Mouse (Mus musculus) hindbrain, embryonic 11.5 days (tissue): Measurements from ENCODE around the gene Tomm34. TPM values are rescaled to one million over a fixed set of nuclear protein-coding genes. Genes with fewer than 3 reads are reported as not detected.
A peak's percentile ranks its signal among the peaks of the same experiment; 100 is the strongest.

Experiments
- ATAC-seq: fragments of 200-750 bp; cut with Nextera tagmentation; 2 replicates; pipeline ENCODE4 v1.8.0; 2017; ENCODE audit warnings: mild to moderate bottlenecking, moderate TSS enrichment, moderate library complexity; ENCODE audit not compliant: low FRiP score
- DNase-seq: peaks from one replicate; pipeline ENCODE4 v3.0.0-alpha.2; 2015; ENCODE audit warnings: low spot score
- H3K27ac ChIP-seq: fragments of 300-500 bp; sonication (generic); 2 replicates; pipeline ENCODE4 v1.5.1; 2014; ENCODE audit warnings: mild to moderate bottlenecking, low read depth, low read length
- H3K27me3 ChIP-seq: fragments of 300-500 bp; sonication (generic); 2 replicates; pipeline ENCODE4 v1.6.1; 2014; ENCODE audit warnings: mild to moderate bottlenecking, low read length, moderate library complexity, mixed read lengths; ENCODE audit not compliant: control insufficient read depth, insufficient read depth
- H3K36me3 ChIP-seq: fragments of 300-500 bp; sonication (generic); 2 replicates; pipeline ENCODE4 v1.6.1; 2014; ENCODE audit warnings: mild to moderate bottlenecking, low read length, moderate library complexity, mixed read lengths; ENCODE audit not compliant: control insufficient read depth, insufficient read depth
- H3K4me1 ChIP-seq: fragments of 300-500 bp; sonication (generic); replicated peaks from 2 replicates; pipeline ENCODE4 v1.6.1; 2014; ENCODE audit warnings: low read length, mixed read lengths; ENCODE audit not compliant: control insufficient read depth, insufficient read depth
- H3K4me2 ChIP-seq: fragments of 300-500 bp; sonication (generic); replicated peaks from 2 replicates; pipeline ENCODE4 v1.6.1; 2014; ENCODE audit warnings: mild to moderate bottlenecking, low read depth, low read length
- H3K4me3 ChIP-seq: fragments of 300-500 bp; sonication (generic); 2 replicates; pipeline ENCODE4 v1.5.1; 2014; ENCODE audit warnings: low read depth, low read length
- H3K9ac ChIP-seq: fragments of 300-500 bp; sonication (generic); 2 replicates; pipeline ENCODE4 v1.6.1; 2014; ENCODE audit warnings: low read depth, low read length
- H3K9me3 ChIP-seq: fragments of 300-500 bp; sonication (generic); 2 replicates; pipeline ENCODE4 v1.6.1; 2016; ENCODE audit warnings: low read length; ENCODE audit not compliant: control insufficient read depth
- WGBS: fragments of 180-500 bp; shearing (Covaris S2); extraction: QIAGEN DNeasy Blood & Tissue Kit; methylation state at CpG from one replicate; pipeline ENCODE4 v1.1.7; 2014; 5-methylcytosine and 5-hydroxymethylcytosine counted together
- polyA plus RNA-seq: library from polyadenylated mRNA; unstranded; fragments of >200 nt; fragmentation: Nextera tagmentation; extraction: Ambion mirVana; gene quantifications from 2 replicates; pipeline ENCODE4 v1.2.1, GENCODE M21; 2014

Gene Tomm34
- polyA plus RNA-seq, 1 experiment from 2014 or later: 54.6 TPM

- Histone ChIP-seq H3K27me3 (no peaks in the 10 kb centered on the region), H3K4me1 (no peaks in the 10 kb centered on the region), H3K9ac (no peak overlapping the region), H3K36me3 (no peaks in the 10 kb centered on the region), H3K4me2 (no peak overlapping the region), H3K9me3 (no peaks in the 10 kb centered on the region), H3K27ac (no peak overlapping the region), H3K4me3 (no peak overlapping the region)
- ATAC-seq (no peak), DNase-seq (no peak)
- WGBS: 90% methylated on average over 2 of the region's 2 CpGs
Observed at GRCm38 (mm10) chr2:164041523-164041922, 29.4 kb downstream of the Tomm34 start.

- no peaks in the 10 kb centered on the region for H3K9me3 ChIP-seq
- H3K27ac ChIP-seq: no peak overlapping the region
- DNase-seq: no peak
- H3K4me2 ChIP-seq: no peak overlapping the region
- no peaks in the 10 kb centered on the region for H3K27me3 ChIP-seq
- H3K9ac ChIP-seq: no peak overlapping the region
- no peak for ATAC-seq
- H3K4me1 ChIP-seq: no peaks in the 10 kb centered on the region
- H3K36me3 ChIP-seq: no peaks in the 10 kb centered on the region
- H3K4me3 ChIP-seq: no peak overlapping the region
- WGBS: 89% methylated on average over 6 of the region's 6 CpGs
Observed at GRCm38 (mm10) chr2:164040949-164041348, 30.0 kb downstream of the Tomm34 start.

- H3K4me1 ChIP-seq: no peaks in the 10 kb centered on the region
- no peaks in the 10 kb centered on the region for H3K27me3 ChIP-seq
- no peak overlapping the region for H3K9ac ChIP-seq
- DNase-seq (no peak), ATAC-seq (0 out of 2 replicates have a peak, but pooled peaks have one; percentile 33)
- no peaks in the 10 kb centered on the region for H3K9me3 ChIP-seq
- H3K4me2 ChIP-seq: no peak overlapping the region
- H3K36me3 ChIP-seq: no peaks in the 10 kb centered on the region
- H3K27ac ChIP-seq: no peak overlapping the region
- no peak overlapping the region for H3K4me3 ChIP-seq
- WGBS: 100% methylated on average over 1 of the region's 1 CpGs
Observed at GRCm38 (mm10) chr2:164038407-164039028, 32.5 kb downstream of the Tomm34 start.

GRCm38 (mm10) chr2:164036520-164037019 is 34.4 kb downstream of the Tomm34 start:
- no peak overlapping the region for H3K9ac ChIP-seq
- H3K4me2 ChIP-seq: no peak overlapping the region
- H3K4me3 ChIP-seq: no peak overlapping the region
- ATAC-seq: no peak
- H3K27me3 ChIP-seq: no peaks in the 10 kb centered on the region
- no peak overlapping the region for H3K27ac ChIP-seq
- H3K36me3 ChIP-seq: no peaks in the 10 kb centered on the region
- H3K9me3 ChIP-seq: no peaks in the 10 kb centered on the region
- WGBS: 61% methylated on average over 10 of the region's 10 CpGs
- H3K4me1 ChIP-seq: no peaks in the 10 kb centered on the region
- no peak for DNase-seq

- Histone ChIP-seq H3K27ac (no peak overlapping the region), H3K36me3 (no peaks in the 10 kb centered on the region), H3K9ac (no peak overlapping the region), H3K4me3 (no peak overlapping the region), H3K27me3 (no peaks in the 10 kb centered on the region), H3K4me1 (no peaks in the 10 kb centered on the region), H3K9me3 (no peaks in the 10 kb centered on the region), H3K4me2 (no peak overlapping the region)
- 94% methylated on average over 3 of the region's 3 CpGs for WGBS
- no peak for ATAC-seq
- DNase-seq: no peak
Observed at GRCm38 (mm10) chr2:164032973-164033372, 38.0 kb downstream of the Tomm34 start.

GRCm38 (mm10) chr2:164031147-164031546 is 39.8 kb downstream of the Tomm34 start:
- ATAC-seq (no peak), DNase-seq (no peak)
- Histone ChIP-seq H3K9me3 (no peaks in the 10 kb centered on the region), H3K4me3 (no peak overlapping the region), H3K27ac (no peak overlapping the region), H3K9ac (no peak overlapping the region), H3K27me3 (no peaks in the 10 kb centered on the region), H3K4me1 (no peaks in the 10 kb centered on the region), H3K36me3 (no peaks in the 10 kb centered on the region), H3K4me2 (no peak overlapping the region)
- WGBS: 87% methylated on average over 10 of the region's 10 CpGs

GRCm38 (mm10) chr2:164025150-164025549 is 45.8 kb downstream of the Tomm34 start, which contains the start of gene Pabpc1l:
Gene Pabpc1l, plus strand, starts transcription at chr2:164025450.
- H3K36me3 ChIP-seq: no peaks in the 10 kb centered on the region
- WGBS: 84% methylated on average over 16 of the region's 16 CpGs

GRCm38 (mm10) chr2:164022104-164022503 is 48.9 kb downstream of the Tomm34 start:
- Histone ChIP-seq H3K4me1 (no peaks in the 10 kb centered on the region), H3K9ac (no peak overlapping the region), H3K9me3 (no peaks in the 10 kb centered on the region), H3K4me3 (no peak overlapping the region), H3K4me2 (no peak overlapping the region), H3K36me3 (0 out of 2 replicates have a peak, but pooled peaks cover 5% of the 10 kb centered on the region), H3K27ac (no peak overlapping the region), H3K27me3 (no peaks in the 10 kb centered on the region)
- DNase-seq (no peak), ATAC-seq (no peak)
- 64% methylated on average over 2 of the region's 2 CpGs for WGBS

More at GRCm38 (mm10) chr2:164025150-164025549, 45.8 kb downstream of the Tomm34 start, which contains the start of gene Pabpc1l:
- no peak within 1 kb of the TSS for H3K27ac ChIP-seq
- no peak within 1 kb of the TSS for H3K4me2 ChIP-seq
- no peak for DNase-seq
- H3K9me3 ChIP-seq: no peaks in the 10 kb centered on the region
- H3K4me3 ChIP-seq: no peak within 1 kb of the TSS
- no peaks in the 10 kb centered on the region for H3K4me1 ChIP-seq
- H3K27me3 ChIP-seq: no peaks in the 10 kb centered on the region
- H3K9ac ChIP-seq: no peak within 1 kb of the TSS
- ATAC-seq: no peak

GRCm38 (mm10) chr2:164019943-164020342 is 51.0 kb downstream of the Tomm34 start:
- H3K27me3 ChIP-seq: no peaks in the 10 kb centered on the region
- H3K9ac ChIP-seq: no peak overlapping the region
- WGBS: 90% methylated on average over 4 of the region's 4 CpGs
- DNase-seq (no peak), ATAC-seq (no peak)
- H3K9me3 ChIP-seq: no peaks in the 10 kb centered on the region
- no peak overlapping the region for H3K27ac ChIP-seq
- no peaks in the 10 kb centered on the region for H3K4me1 ChIP-seq
- H3K4me3 ChIP-seq: no peak overlapping the region
- no peak overlapping the region for H3K4me2 ChIP-seq
- H3K36me3 ChIP-seq: peaks cover 20% of the 10 kb centered on the region
